Mouse (Mus musculus) adrenal gland, adult (tissue): ENCODE measurements around the gene Map7d2.

ENCODE experiments used
- DNase-seq, 2 experiments: peaks; one replicate each; pipeline ENCODE4 v3.0.0; 2022 to 2023; ENCODE audit warnings: low spot score in 1 of 2; ENCODE audit not compliant: inconsistent age in 2 of 2

Gene Map7d2

GRCm38 (mm10) chrX:159509847-159510715, 95.7 kb downstream of the Map7d2 start:
- DNase-seq = no peak

GRCm38 (mm10) chrX:159510716-159511051, 96.3 kb downstream of the Map7d2 start:
- DNase-seq = no peak

- no peak for DNase-seq
Measured at GRCm38 (mm10) chrX:159515599-159515998, 101.2 kb downstream of the Map7d2 start.

- DNase-seq = no peak
Measured at GRCm38 (mm10) chrX:159521780-159522179, 107.4 kb downstream of the Map7d2 start.

DNA sequence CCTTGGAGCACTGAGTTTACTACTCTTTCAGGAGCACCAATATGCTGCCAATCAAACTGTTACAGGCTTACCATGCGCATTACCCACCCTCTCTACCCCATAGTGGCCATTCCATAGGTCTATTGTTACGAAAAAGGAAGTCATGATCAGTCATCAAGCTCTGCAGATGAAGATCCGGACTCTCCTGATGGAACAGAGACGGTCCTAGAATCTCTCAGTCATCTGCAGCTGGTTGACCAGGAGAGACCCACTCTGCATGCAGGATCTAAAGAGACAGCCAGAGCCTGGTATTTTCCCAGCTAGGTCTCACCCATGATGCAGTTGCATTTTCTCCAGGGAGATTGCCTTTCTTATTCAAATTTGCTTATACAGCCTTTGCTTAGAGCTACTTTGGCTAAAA, 108.3 kb downstream of the Map7d2 start:
- no peak for DNase-seq

DNA sequence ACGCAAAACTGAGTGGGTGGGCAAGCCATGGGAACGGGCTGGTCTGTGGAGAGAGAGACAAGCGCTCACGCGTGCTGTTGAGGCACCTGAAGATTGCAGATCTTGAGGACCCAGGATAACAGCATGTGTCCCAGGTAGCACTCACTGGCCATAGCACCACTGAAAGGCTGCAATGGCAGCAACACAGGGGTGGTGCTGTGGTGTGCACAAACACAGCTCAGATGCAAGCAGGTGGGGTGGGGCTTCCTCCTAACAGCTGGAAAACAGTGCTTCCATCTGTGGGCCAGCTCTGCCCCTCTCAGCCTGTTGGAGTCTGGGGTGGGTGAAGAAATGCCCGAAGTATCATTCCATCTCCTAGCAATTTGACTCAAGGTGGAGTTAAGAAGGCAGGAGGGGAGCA, 112.0 kb downstream of the Map7d2 start, which contains the start of gene Bclaf3:
Gene Bclaf3, plus strand, starts transcription at position 301 of the 400 bp plus-strand sequence.
- no peak for DNase-seq

GRCm38 (mm10) chrX:159532427-159532810, 118.0 kb downstream of the Map7d2 start:
- DNase-seq = peak; percentile 97 to 98

DNA sequence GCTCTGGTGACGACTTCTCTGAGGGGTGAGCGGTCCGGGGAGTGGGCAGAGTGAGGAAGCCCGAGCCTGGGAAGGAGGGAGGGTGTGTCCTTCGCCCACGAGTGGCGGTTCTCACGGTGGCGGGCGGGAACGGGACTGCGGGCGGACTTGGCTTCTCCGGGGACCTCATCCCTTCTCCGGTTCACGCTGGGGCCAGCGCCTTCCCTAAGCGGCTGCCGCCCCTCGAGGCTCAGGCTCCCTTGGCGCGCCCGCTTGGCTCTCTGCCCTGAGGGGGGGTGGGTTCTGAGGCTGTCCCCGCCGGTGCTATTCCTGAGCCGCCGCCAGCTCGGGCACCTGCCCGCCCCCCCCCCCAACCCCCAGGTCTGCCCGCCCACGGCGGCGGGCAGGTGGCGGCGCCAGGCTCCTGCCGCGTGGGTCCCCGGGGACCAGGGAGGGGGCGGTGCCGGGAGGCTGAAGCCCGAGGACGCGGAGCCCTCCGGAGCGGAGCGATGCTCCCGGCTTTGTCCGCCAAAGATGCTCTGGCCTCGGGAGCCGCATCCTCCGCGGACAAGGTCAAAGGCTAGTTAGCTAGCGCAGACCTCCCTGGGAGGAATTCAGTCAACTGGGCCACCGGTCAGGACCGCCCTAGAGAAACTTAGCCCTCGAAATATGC, 118.6 kb downstream of the Map7d2 start:
- no peak for DNase-seq

GRCm38 (mm10) chrX:159541936-159542335, 127.6 kb downstream of the Map7d2 start:
- no peak for DNase-seq

- DNase-seq = no peak
Measured at GRCm38 (mm10) chrX:159547093-159547492, 132.7 kb downstream of the Map7d2 start.
